Mouse (Mus musculus): ENCODE measurements at regions not wholly inside any gene's neighbourhood (a gene's known extent, or its start where the extent isn't known, plus 50 kb on each side); places are given as distances from the start of the nearest gene placed in this dataset.
A peak's percentile ranks its signal among the peaks of the same experiment; 100 is the strongest.

DNA sequence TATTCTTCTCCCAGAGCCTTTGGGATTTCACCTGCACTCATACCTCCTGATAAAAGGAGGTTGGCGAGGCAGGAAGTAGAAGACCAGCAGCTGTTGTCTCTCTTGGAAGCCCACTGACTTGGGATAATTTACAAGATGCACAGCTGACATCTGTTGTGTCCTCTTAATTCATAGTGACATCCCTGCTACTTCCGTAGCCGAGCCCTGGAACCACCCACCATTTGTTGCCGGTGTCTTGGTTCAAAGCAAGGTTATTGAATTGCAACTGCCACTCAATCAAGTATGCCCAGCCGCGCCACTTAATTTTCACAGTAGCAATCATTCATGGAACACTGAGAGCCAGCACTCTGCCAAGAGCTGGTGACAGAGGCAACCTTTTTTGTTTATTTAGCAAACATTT lies 151.8 kb upstream of the Masp1 start:
- no peak for DNase-seq

GRCm38 (mm10) chr16:23670161-23670560 lies 149.5 kb upstream of the Masp1 start:
- DNase-seq = peak; percentile 1

DNA sequence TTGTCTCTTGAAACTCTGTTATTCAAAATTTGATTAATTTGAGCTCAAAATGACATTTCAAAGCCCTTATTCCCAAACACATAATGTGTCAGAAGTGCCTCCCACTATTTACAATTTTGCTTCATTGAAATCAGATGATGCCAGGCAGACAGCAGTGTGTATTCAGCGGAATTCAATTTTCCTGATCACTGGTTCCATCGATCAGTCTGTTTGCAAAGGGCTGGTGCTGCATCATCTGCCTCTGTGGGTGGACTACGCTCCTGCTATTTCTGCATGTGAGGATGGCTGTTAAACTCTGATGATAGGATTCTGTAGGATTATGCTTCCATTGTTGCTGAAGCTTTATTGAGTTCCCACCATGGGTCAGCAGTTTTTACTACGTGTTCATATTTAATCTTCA lies 149.0 kb upstream of the Masp1 start:
- DNase-seq = no peak

Measured in thymus, postnatal 25 days (tissue).